ENCODE assay signal across 9 mouse cellular contexts in genomic region chr13:94063156-94063555, GRCm38 (mm10). TPM values are rescaled to one million over a fixed set of nuclear protein-coding genes. Genes with fewer than 3 reads are reported as not detected.
DNase-seq lines count a peak whose midpoint lies in the region; ATAC-seq and TF ChIP-seq lines count a peak whose summit lies in the region.
"Had no signal": no experiment of that assay in that cellular context is flagged by ENCODE, and none has a peak within 500 bp of the region (broad histone marks: within the 10 kb centered on the region; RNA-seq: fewer than 3 reads in every experiment).

No protein-coding gene starts in this region.

- H3K9me3 ChIP-seq in ES-Bruce4 (replicated peaks; ENCODE audit: control insufficient read depth, insufficient read depth, low read length, poor library complexity, severe bottlenecking), result no peaks in the 10 kb centered on the region
- no peaks in the 10 kb centered on the region for H3K9me3 ChIP-seq in hindbrain, embryonic 16.5 days (ENCODE audit: control insufficient read depth, low read length)
- no peaks in the 10 kb centered on the region for H3K9me3 ChIP-seq in liver, embryonic 15.5 days (replicated peaks)

- no peak overlapping the region for H3K4me3 ChIP-seq in ES-Bruce4 (ENCODE audit: low read depth, low read length)
- no peak overlapping the region for H3K4me3 ChIP-seq in hindbrain, embryonic 16.5 days (ENCODE audit: low read length)
- H3K4me3 ChIP-seq in liver, embryonic 15.5 days (replicated peaks), result no peak overlapping the region
- H3K4me3 ChIP-seq: erythroblast, embryonic 14.5 days had no signal

- H3K4me1 ChIP-seq in ES-Bruce4 (ENCODE audit: control insufficient read depth, insufficient read depth, low read length), result peaks cover 4% of the 10 kb centered on the region
- peaks cover 13% of the 10 kb centered on the region for H3K4me1 ChIP-seq in hindbrain, embryonic 16.5 days (ENCODE audit: control insufficient read depth, insufficient read depth, low read depth, low read length)
- peaks cover 12% of the 10 kb centered on the region for H3K4me1 ChIP-seq in liver, embryonic 15.5 days (replicated peaks)

- no peak overlapping the region for H3K9ac ChIP-seq in ES-Bruce4 (ENCODE audit: low read depth, poor library complexity, severe bottlenecking)
- no peak overlapping the region for H3K9ac ChIP-seq in hindbrain, embryonic 16.5 days (ENCODE audit: low read depth, low read length)
- no peak overlapping the region for H3K9ac ChIP-seq in liver, embryonic 15.5 days

- DNase-seq in ZHBTc4 (ENCODE audit: low read depth, low spot score), result peak; percentile 51
- no peak for DNase-seq in frontal cortex, postnatal 36 days (ENCODE audit: low spot score in 2 of 2)
- no peak for DNase-seq in retina, embryonic 14.5 days (ENCODE audit: low spot score)
- no peak for DNase-seq in right cerebral cortex, postnatal 14 days
- no peak for DNase-seq in Muller cell, postnatal 12 days (ENCODE audit: inconsistent ontology term)

- H3K27me3 ChIP-seq in ES-Bruce4 (ENCODE audit: control insufficient read depth, insufficient read depth, low read length, poor library complexity, severe bottlenecking), result peaks cover 3% of the 10 kb centered on the region
- H3K27me3 ChIP-seq in hindbrain, embryonic 16.5 days (replicated peaks; ENCODE audit: control insufficient read depth, insufficient read depth, low read length), result peaks cover 17% of the 10 kb centered on the region
- peaks cover 34% of the 10 kb centered on the region for H3K27me3 ChIP-seq in liver, embryonic 15.5 days

- peak; percentile 11 for TF ChIP-seq CTCF in ES-Bruce4 (IDR thresholded peaks at IDR 0.05; ENCODE audit: low read depth, low read length)

- H3K36me3 ChIP-seq in ES-Bruce4 (ENCODE audit: control insufficient read depth, insufficient read depth, low read length, poor library complexity, severe bottlenecking), result no peaks in the 10 kb centered on the region
- H3K36me3 ChIP-seq in hindbrain, embryonic 16.5 days (ENCODE audit: control insufficient read depth, insufficient read depth, low read length), result no peaks in the 10 kb centered on the region
- no peaks in the 10 kb centered on the region for H3K36me3 ChIP-seq in liver, embryonic 15.5 days (replicated peaks)

- no peak for ATAC-seq in hindbrain, embryonic 16.5 days
- ATAC-seq in liver, embryonic 15.5 days (ENCODE audit: insufficient read depth), result no peak

- no peak for TF ChIP-seq EP300 in ES-Bruce4 (IDR thresholded peaks at IDR 0.05; ENCODE audit: insufficient read depth, low read depth, low read length)

- TF ChIP-seq POLR2A in ES-Bruce4 (IDR thresholded peaks at IDR 0.05; ENCODE audit: insufficient read depth, low read length), result no peak

- peak overlapping the region; percentile 31; the same call in 1 of the 2 replicates for H3K4me2 ChIP-seq in hindbrain, embryonic 16.5 days (ENCODE audit: low read length)
- H3K4me2 ChIP-seq in liver, embryonic 15.5 days, result peak overlapping the region; percentile 50

- no peak overlapping the region for H3K27ac ChIP-seq in ES-Bruce4 (ENCODE audit: insufficient read depth, low read length)
- no peak overlapping the region for H3K27ac ChIP-seq in hindbrain, embryonic 16.5 days (ENCODE audit: low read depth, low read length)
- no peak overlapping the region for H3K27ac ChIP-seq in liver, embryonic 15.5 days (replicated peaks)

- WGBS in hindbrain, embryonic 16.5 days, result 39% methylated on average over 8 of the region's 8 CpGs
- WGBS in liver, embryonic 15.5 days (ENCODE audit: insufficient replicate concordance), result 32% methylated on average over 8 of the region's 8 CpGs

RNA-seq across cellular contexts. Expression of gene Lhfpl2, which starts 5.6 kb away (rescaled TPM):
- 12.5 and 13.3 TPM in 2 replicates for polyA plus RNA-seq in ES-Bruce4 (2011; ENCODE audit: insufficient read depth, insufficient read length, low read depth, missing spikeins)
- polyA plus RNA-seq in hindbrain, embryonic 16.5 days (2015; fragmentation: Nextera tagmentation; extraction: Ambion mirVana), result 21.0 and 21.6 TPM in 2 replicates
- polyA plus RNA-seq in liver, embryonic 15.5 days (2015; fragmentation: Nextera tagmentation; extraction: Ambion mirVana), result 3.8 and 4.8 TPM in 2 replicates
- polyA plus RNA-seq: erythroblast, embryonic 14.5 days had no signal
